Mouse (Mus musculus) midbrain, embryonic 11.5 days (tissue): ENCODE measurements around the gene Tbl1x. TPM values are rescaled to one million over a fixed set of nuclear protein-coding genes. Genes with fewer than 3 reads are reported as not detected.

Experiments used
- ATAC-seq: fragments of 200-750 bp; cut with Nextera tagmentation; 2 replicates; pipeline ENCODE4 v1.8.0; 2017; ENCODE audit warnings: moderate TSS enrichment, moderate library complexity; ENCODE audit not compliant: low FRiP score
- DNase-seq: peaks from one replicate; pipeline ENCODE4 v3.0.0; 2015; ENCODE audit warnings: low spot score; ENCODE audit errors: missing footprints
- H3K27ac ChIP-seq: fragments of 300-500 bp; sonication (generic); 2 replicates; pipeline ENCODE4 v1.5.1; 2014; ENCODE audit warnings: low read depth, low read length
- H3K27me3 ChIP-seq: fragments of 300-500 bp; sonication (generic); 2 replicates; pipeline ENCODE4 v1.6.1; 2014; ENCODE audit warnings: mild to moderate bottlenecking, low read length, moderate library complexity, mixed read lengths; ENCODE audit not compliant: control insufficient read depth, insufficient read depth
- H3K36me3 ChIP-seq: fragments of 300-500 bp; sonication (generic); 2 replicates; pipeline ENCODE4 v1.6.1; 2014; ENCODE audit warnings: mild to moderate bottlenecking, low read length, moderate library complexity, mixed read lengths; ENCODE audit not compliant: control insufficient read depth, insufficient read depth
- H3K4me1 ChIP-seq: fragments of 300-500 bp; sonication (generic); 2 replicates; pipeline ENCODE4 v1.6.1; 2014; ENCODE audit warnings: low read length; ENCODE audit not compliant: control insufficient read depth, insufficient read depth
- H3K4me2 ChIP-seq: fragments of 300-500 bp; sonication (generic); 2 replicates; pipeline ENCODE4 v1.6.1; 2014; ENCODE audit warnings: mild to moderate bottlenecking, moderate library complexity
- H3K4me3 ChIP-seq: fragments of 300-500 bp; sonication (generic); 2 replicates; pipeline ENCODE4 v1.5.1; 2014; ENCODE audit warnings: low read depth, low read length
- H3K9ac ChIP-seq: fragments of 300-500 bp; sonication (generic); 2 replicates; pipeline ENCODE4 v1.6.1; 2014; ENCODE audit warnings: low read length
- H3K9me3 ChIP-seq: fragments of 300-500 bp; sonication (generic); 2 replicates; pipeline ENCODE4 v1.6.1; 2016; ENCODE audit warnings: low read length; ENCODE audit not compliant: control insufficient read depth
- WGBS: fragments of 180-500 bp; shearing (Covaris S2); extraction: QIAGEN DNeasy Blood & Tissue Kit; methylation state at CpG from one replicate; pipeline ENCODE4 v1.1.7; 2014; 5-methylcytosine and 5-hydroxymethylcytosine counted together
- polyA plus RNA-seq: library from polyadenylated mRNA; unstranded; fragments of >200 nt; fragmentation: Nextera tagmentation; extraction: Ambion mirVana; gene quantifications from 2 replicates; pipeline ENCODE4 v1.2.1, GENCODE M21; 2014

Tbl1x gene
- polyA plus RNA-seq, 1 experiment from 2014 or later: 78.6 TPM

DNA sequence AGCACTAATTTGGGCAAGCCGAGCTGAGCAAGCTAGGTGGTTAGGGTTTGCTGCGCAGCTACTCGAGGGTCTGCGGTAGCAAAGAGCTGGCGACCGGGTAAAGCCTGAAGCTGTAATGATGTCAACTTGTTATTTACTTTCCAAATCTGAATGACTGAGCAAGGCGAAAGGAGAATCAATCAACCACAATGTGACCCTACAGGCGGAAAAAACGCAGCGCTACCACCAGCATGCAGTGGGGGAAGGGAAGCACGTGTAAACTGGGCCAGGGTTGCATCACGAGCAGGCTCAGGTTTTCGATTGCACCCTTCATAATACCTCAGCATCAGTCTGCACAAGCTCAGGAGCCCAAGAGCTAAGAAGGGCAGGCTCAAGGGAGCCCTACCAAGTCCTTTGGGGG lies 1.7 kb upstream of the Tbl1x start:
- DNase-seq (peak; percentile 97), ATAC-seq (peak; percentile 67)
- H3K4me2 ChIP-seq: peak overlapping the region; percentile 47
- H3K9ac ChIP-seq: no peak overlapping the region
- 20% methylated on average over 13 of the region's 13 CpGs for WGBS
- no peaks in the 10 kb centered on the region for H3K9me3 ChIP-seq
- H3K36me3 ChIP-seq: no peaks in the 10 kb centered on the region
- H3K4me3 ChIP-seq: peak overlapping the region; percentile 64
- peaks cover 6% of the 10 kb centered on the region; the same call in 1 of the 2 replicates for H3K4me1 ChIP-seq
- peak overlapping the region; percentile 90 for H3K27ac ChIP-seq
- H3K27me3 ChIP-seq: no peaks in the 10 kb centered on the region

DNA sequence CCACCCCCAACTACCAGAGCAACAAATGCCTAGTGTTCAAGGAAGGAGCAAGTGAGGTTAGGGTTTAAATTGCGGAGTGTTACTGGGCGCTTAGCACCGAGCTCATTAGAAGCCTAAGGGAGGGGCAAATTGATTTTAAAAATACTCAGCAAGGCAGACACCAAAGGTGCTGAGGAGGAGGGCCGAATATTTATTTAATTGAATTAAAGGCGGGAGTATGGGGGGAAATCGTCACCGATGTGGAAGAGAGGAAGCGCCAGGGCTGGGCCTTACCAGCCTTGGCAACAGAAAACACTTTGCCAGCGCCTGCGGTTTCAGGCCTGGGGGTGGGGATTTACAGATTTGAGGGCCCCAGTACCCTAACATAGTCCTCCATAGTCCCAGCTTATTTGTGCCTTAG lies 1.0 kb upstream of the Tbl1x start:
- WGBS: 13% methylated on average over 10 of the region's 10 CpGs
- DNase-seq (peak; percentile 92), ATAC-seq (peak; percentile 10; the same call in 1 of the 2 replicates)
- H3K9me3 ChIP-seq: no peaks in the 10 kb centered on the region
- H3K9ac ChIP-seq: peak overlapping the region; percentile 89
- H3K4me3 ChIP-seq: peak overlapping the region; percentile 64; the same call in 1 of the 2 replicates
- no peaks in the 10 kb centered on the region for H3K27me3 ChIP-seq
- H3K4me2 ChIP-seq: peak overlapping the region; percentile 47
- no peaks in the 10 kb centered on the region for H3K36me3 ChIP-seq
- peaks cover 6% of the 10 kb centered on the region; the same call in 1 of the 2 replicates for H3K4me1 ChIP-seq
- H3K27ac ChIP-seq: peak overlapping the region; percentile 90

DNA sequence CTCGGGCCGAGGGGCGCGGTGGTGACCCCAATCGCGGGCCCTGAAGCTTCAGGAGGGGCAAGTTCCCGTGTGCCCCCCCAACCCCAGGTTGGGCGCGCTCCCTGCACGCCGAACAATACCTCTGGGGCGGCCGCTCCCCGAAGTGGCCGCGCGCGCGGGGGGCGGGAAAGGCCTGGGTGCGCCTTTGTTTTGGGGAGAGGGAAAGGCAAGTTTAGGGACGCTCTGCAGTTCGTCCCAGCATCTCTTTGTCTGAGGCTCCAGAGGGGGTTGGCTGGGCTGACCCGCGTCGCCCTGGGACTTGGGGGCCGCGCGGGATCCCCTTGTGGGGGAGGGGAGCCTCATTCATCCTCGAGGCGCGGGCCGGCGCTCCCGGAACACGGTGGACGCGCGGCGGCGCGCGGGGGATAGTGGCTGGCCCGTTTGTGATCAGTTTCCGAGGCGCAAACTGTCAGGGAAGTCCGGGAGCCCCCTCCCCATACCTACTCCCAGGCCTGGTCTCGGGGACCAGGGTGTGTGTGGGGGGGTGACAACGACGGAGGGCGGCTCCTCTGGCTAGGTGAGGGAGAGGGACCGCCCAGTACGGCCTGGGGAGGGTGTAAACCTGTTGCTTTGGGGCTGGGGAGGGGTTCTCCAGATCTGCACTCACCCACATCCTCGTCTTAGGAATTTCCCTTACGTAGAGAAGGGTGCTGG lies 634 bp downstream of the Tbl1x start:
- ATAC-seq (peak; percentile 51), DNase-seq (peak; percentile 93)
- Histone ChIP-seq H3K4me3 (peak overlapping the region; percentile 64), H3K4me2 (peak overlapping the region; percentile 47), H3K27me3 (no peaks in the 10 kb centered on the region), H3K27ac (peak overlapping the region; percentile 90), H3K9ac (peak overlapping the region; percentile 89), H3K36me3 (no peaks in the 10 kb centered on the region), H3K4me1 (peaks cover 6% of the 10 kb centered on the region; the same call in 1 of the 2 replicates), H3K9me3 (no peaks in the 10 kb centered on the region)
- 26% methylated on average over 46 of the region's 55 CpGs for WGBS

DNA sequence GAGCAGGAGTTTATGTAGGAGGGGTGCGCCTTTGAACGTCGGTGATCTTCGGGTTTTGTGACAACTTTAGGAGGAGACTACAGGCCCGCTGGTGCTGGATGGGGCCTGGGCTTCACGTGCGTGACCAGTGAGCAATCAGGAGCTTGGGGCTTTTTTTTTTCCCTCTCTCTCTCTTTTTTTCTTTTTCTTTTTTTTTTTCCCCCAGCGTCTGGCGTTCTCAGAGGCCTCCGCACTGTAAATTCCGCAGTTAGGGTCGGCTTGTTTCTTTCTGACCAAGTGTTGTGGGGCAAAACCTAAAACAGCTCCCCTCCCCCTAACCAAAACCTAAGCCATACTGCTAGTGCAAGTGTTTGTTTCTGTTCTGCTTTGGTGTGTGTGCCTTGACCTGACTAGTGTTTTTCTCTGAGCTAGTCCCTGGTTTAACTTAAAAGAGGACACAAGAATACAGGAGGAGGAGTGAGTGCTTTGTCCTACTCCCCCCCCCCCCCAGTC lies 1.2 kb downstream of the Tbl1x start:
- Histone ChIP-seq H3K9ac (peak overlapping the region; percentile 89), H3K36me3 (no peaks in the 10 kb centered on the region), H3K9me3 (no peaks in the 10 kb centered on the region), H3K4me1 (peaks cover 6% of the 10 kb centered on the region; the same call in 1 of the 2 replicates), H3K27ac (peak overlapping the region; percentile 90; the same call in 1 of the 2 replicates), H3K27me3 (no peaks in the 10 kb centered on the region), H3K4me3 (peak overlapping the region; percentile 64), H3K4me2 (peak overlapping the region; percentile 47)
- ATAC-seq: no peak
- no peak for DNase-seq
- whole genome bisulfite sequencing: 18% methylated on average over 12 of the region's 12 CpGs

DNA sequence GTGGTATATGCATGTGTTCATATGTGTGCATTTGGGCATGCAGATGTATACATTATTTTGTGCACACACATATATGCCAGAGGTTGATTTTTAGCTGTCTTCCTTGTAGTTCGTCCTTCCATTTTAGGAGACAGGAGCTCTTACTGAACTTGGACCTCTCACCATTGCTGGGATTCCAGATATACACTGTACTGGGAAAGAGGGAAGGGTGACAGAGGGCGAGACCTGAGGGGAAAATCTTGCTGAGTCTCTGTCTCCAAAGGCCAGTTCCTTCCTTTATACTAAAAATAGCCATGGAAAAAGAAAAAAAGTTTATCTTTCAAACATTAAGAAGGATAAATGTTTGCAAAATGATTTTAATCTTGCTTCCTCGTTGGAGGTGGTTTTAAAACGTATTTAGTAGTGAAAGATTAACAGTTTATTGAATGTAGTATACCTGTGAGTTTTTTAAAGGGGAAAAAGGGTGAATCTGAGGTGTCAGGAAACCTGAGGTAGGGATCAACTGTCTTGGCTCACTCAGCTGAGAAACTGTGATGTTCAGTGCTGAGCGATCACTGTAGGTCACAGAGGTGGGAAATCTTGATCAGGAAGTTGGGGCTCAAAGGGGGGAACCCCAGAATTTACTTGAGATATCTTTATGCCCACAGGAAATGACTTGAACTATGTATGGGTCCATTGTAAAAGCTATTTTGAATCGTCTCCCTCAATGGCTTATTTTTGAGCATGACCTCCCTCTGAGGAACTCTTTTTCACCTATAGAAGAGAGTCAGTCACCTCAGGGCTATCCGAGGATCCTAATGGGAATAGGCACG lies 6.7 kb downstream of the Tbl1x start:
- Histone ChIP-seq H3K4me1 (peaks cover 4% of the 10 kb centered on the region; the same call in 1 of the 2 replicates), H3K9me3 (no peaks in the 10 kb centered on the region), H3K4me2 (no peak overlapping the region), H3K9ac (no peak overlapping the region), H3K27me3 (no peaks in the 10 kb centered on the region), H3K27ac (no peak overlapping the region), H3K4me3 (no peak overlapping the region), H3K36me3 (no peaks in the 10 kb centered on the region)
- WGBS: 55% methylated on average over 8 of the region's 8 CpGs
- DNase-seq (no peak), ATAC-seq (no peak)

DNA sequence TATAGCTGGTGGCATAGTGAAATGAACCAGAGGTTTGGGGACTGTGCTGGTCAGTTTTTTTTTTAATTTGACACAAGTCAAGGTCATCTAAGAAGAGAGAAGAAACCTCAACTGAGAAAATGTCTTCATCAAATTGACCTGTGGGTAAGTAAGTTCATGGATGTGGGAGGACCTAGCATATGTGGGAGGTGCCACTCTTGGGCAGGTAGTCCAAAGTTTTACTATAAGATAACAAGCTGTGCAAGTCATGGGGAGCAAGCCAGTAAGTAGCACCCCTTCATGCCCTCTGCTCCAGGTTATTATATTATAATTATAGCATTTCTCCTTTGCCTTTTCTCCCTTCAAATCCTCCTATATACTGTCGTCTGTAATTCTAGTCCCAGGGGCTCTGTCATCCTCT lies 8.1 kb downstream of the Tbl1x start:
- H3K4me3 ChIP-seq: no peak overlapping the region
- H3K27me3 ChIP-seq: no peaks in the 10 kb centered on the region
- 0 out of 2 replicates have a peak, but pooled peaks cover 2% of the 10 kb centered on the region for H3K4me1 ChIP-seq
- DNase-seq: no peak
- no peak overlapping the region for H3K9ac ChIP-seq
- H3K9me3 ChIP-seq: no peaks in the 10 kb centered on the region
- WGBS: 75% methylated on average over 1 of the region's 1 CpGs
- H3K4me2 ChIP-seq: no peak overlapping the region
- no peak for ATAC-seq
- no peak overlapping the region for H3K27ac ChIP-seq
- no peaks in the 10 kb centered on the region for H3K36me3 ChIP-seq

DNA sequence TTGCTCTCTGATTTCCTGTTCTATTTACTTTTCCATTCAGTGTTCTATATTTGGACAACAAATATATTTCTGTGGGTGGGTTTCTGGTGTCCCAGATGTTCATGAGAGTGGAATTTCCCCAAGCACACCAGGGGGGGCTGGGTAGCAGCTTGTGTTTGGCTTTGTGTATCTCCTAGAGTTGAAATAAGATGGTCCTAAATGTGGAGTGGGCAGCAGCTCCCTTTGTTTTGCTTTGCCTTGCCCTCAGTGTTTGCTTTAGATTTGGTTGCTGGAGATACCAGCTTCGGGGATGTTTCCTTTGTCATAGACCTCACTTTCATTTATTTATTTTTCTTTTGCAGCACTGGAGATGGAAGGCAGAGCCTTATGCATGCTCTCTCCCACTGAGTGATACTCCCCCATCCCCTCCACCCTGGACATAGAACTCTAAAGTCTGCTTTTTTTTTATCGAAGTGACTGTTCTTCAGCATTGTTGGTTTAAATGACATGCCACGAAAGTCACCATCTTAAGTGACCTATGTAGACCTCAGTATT lies 12.1 kb downstream of the Tbl1x start:
- H3K4me1 ChIP-seq: 0 out of 2 replicates have a peak, but pooled peaks cover 2% of the 10 kb centered on the region
- H3K4me2 ChIP-seq: no peak overlapping the region
- H3K27me3 ChIP-seq: no peaks in the 10 kb centered on the region
- WGBS: 39% methylated on average over 3 of the region's 3 CpGs
- no peak overlapping the region for H3K9ac ChIP-seq
- no peak overlapping the region for H3K27ac ChIP-seq
- no peak for DNase-seq
- no peaks in the 10 kb centered on the region for H3K36me3 ChIP-seq
- H3K4me3 ChIP-seq: no peak overlapping the region
- ATAC-seq: no peak
- no peaks in the 10 kb centered on the region for H3K9me3 ChIP-seq

DNA sequence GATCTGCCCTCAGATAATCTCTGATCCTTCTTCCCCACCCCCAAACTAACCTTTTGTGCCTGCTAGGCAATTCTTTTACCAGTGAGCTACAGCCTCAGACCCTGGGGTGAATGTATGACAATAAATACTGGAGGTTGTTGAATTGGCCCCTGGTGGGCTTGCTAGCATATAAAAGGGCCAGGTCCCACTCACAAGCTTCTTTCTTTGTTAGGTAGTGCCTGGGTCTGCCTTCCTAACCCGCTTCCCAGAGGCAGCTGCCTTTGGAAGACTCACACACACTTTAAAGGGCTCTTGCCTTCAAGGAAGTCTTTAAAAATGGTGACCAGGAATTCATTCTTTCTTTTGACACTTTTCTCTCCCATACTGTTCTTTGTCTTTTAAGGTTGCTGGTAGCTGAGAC lies 14.4 kb downstream of the Tbl1x start:
- H3K4me2 ChIP-seq: no peak overlapping the region
- 0 out of 2 replicates have a peak, but pooled peaks cover 2% of the 10 kb centered on the region for H3K4me1 ChIP-seq
- H3K36me3 ChIP-seq: no peaks in the 10 kb centered on the region
- WGBS: 0% methylated on average over 1 of the region's 1 CpGs
- H3K9ac ChIP-seq: no peak overlapping the region
- DNase-seq (no peak), ATAC-seq (no peak)
- no peak overlapping the region for H3K4me3 ChIP-seq
- no peak overlapping the region for H3K27ac ChIP-seq
- no peaks in the 10 kb centered on the region for H3K9me3 ChIP-seq
- H3K27me3 ChIP-seq: no peaks in the 10 kb centered on the region
